Mouse (Mus musculus): ENCODE measurements around the gene Reps2.

- TF ChIP-seq POLR2A (IDR thresholded peaks at IDR 0.05; ENCODE audit: insufficient read depth, low read depth, low read length) (no peak), CTCF (IDR thresholded peaks at IDR 0.05) (no peak), EP300 (IDR thresholded peaks at IDR 0.05; ENCODE audit: insufficient read depth, low read depth, low read length) (no peak)
These were observed 35.4 kb upstream of the Reps2 start for GRCm38 (mm10) chrX:162678820-162679219.

All from heart, adult 2 months (tissue).